Mouse (Mus musculus) macrophage (primary cell): ENCODE measurements around the gene Tinag. TPM values are rescaled to one million over a fixed set of nuclear protein-coding genes. Genes with fewer than 3 reads are reported as not detected.
"Not testable (repeated sequence)": the region's sequence is repeated elsewhere in the genome, so short reads cannot be mapped to it uniquely, and the experiment has no call there.

Experiments used
- H3K27ac ChIP-seq: fragments of 350-480 bp; formaldehyde crosslinking; 2 replicates; pipeline ENCODE4 v1.9.0; 2021
- H3K36me3 ChIP-seq: fragments of 350-480 bp; formaldehyde crosslinking; 2 replicates; pipeline ENCODE4 v1.9.0; 2021; ENCODE audit errors: inconsistent target
- H3K4me3 ChIP-seq: fragments of 350-480 bp; formaldehyde crosslinking; 2 replicates; pipeline ENCODE4 v1.9.0; 2021; ENCODE audit errors: inconsistent target
- H3K79me2 ChIP-seq: fragments of 350-480 bp; formaldehyde crosslinking; 2 replicates; pipeline ENCODE4 v1.9.0; 2021; ENCODE audit errors: inconsistent target
- WGBS: methylation state at CpG from one replicate; pipeline ENCODE4 v1.1.7; 2026; ENCODE audit warnings: inconsistent platforms; ENCODE audit not compliant: missing documents; 5-methylcytosine and 5-hydroxymethylcytosine counted together
- polyA plus RNA-seq: library from polyadenylated mRNA; stranded (reverse); fragments of 250-400 nt; gene quantifications from 3 replicates; pipeline ENCODE4 v1.2.4, GENCODE M21; 2018; ENCODE audit warnings: inconsistent platforms
- total RNA-seq, 78 experiments: library from RNA; depleted of rRNA; stranded (reverse); fragments of 250-400 nt; gene quantifications; 1 replicate in 9 of 78; 2 replicates in 24 of 78; 3 replicates in 43 of 78; 4 replicates in 2 of 78; pipeline ENCODE4 v1.2.4; 2018; ENCODE audit warnings: inconsistent platforms in 56 of 78

The Tinag gene
- total RNA-seq (2018; cell fraction: chromatin; rRNA removed), result not detected
- not detected for total RNA-seq (2018; cell fraction: cytosol; rRNA removed)
- total RNA-seq (2018; cell fraction: nucleus; rRNA removed), result not detected
- not detected in 3 replicates for polyA plus RNA-seq

DNA sequence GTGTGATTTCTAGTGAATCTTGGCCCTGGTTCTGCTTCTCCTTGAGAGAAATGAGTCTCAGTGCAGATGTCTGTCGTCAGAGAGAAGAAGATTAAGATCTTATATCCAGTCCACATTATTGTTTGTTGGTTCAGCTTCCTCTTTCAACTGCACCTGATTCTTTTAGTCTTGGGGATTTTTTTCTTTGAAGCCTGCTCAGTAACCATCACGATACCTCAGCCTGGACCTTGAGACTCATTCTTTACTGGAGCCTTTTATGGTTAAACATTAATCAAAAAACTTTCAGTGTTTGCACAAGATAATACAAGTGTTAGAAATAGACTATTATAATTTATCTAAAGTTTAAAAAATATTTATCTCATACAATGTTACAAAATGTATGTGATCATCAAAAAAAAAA lies at the start of gene Tinag:
Gene Tinag, minus strand, starts transcription at position 210 of the 400 bp plus-strand sequence.
- H3K36me3 ChIP-seq, result no peaks in the 10 kb centered on the region
- no peaks in the 10 kb centered on the region for H3K79me2 ChIP-seq
- no peak within 1 kb of the TSS for H3K4me3 ChIP-seq
- no peak within 1 kb of the TSS for H3K27ac ChIP-seq
- 36% methylated on average over 2 of the region's 2 CpGs for WGBS

- not testable (repeated sequence) for H3K79me2 ChIP-seq, H3K27ac ChIP-seq, H3K4me3 ChIP-seq, H3K36me3 ChIP-seq
- 100% methylated on average over 1 of the region's 1 CpGs for WGBS
Observed at GRCm38 (mm10) chr9:77083221-77083620, 37.6 kb upstream of the Tinag start.

DNA sequence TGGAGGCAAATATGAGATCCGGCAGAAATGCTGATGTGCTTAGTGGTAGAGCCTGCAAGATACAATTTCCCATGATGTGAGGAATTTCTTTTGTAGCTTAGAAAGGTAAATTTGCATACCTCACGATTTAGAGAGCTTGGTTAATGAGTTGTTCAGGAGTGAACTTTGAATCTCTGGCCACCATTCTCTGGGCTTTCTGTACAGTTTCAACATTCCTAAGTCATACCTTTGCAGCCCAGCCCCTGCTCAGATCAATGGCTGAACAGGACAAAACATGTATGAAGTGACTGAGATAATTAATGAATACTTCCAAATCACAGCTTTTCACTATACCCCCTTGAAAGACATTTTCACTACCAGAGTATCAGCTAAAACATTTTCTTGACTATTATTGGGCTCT lies 26.1 kb upstream of the Tinag start:
- Histone ChIP-seq H3K36me3 (no peaks in the 10 kb centered on the region), H3K27ac (no peak overlapping the region), H3K79me2 (no peaks in the 10 kb centered on the region), H3K4me3 (no peak overlapping the region)
- WGBS, result 75% methylated on average over 2 of the region's 2 CpGs

DNA sequence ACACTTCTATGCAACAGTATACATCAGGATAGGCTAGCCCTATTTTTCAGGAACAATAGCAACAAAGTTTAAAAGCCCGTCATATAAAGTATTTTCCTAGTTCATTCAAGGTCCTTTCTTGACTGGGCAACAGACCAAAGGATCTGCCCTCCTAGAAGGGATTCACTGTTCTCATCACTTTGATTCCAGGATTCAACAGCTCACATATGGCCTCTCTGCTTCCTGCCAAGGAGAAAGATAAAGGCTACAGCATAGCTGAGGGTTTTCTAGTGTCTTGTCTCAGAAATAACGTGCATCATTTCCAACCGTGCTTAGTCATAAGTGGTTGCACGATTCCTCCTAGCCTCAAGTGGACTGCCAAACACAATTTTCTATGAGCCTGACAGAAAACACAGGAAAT lies 11.0 kb upstream of the Tinag start:
- Histone ChIP-seq H3K27ac (no peak overlapping the region), H3K79me2 (no peaks in the 10 kb centered on the region), H3K36me3 (no peaks in the 10 kb centered on the region), H3K4me3 (no peak overlapping the region)
- 67% methylated on average over 4 of the region's 4 CpGs for WGBS

- no peaks in the 10 kb centered on the region for H3K36me3 ChIP-seq
- no peak overlapping the region for H3K4me3 ChIP-seq
- H3K27ac ChIP-seq, result no peak overlapping the region
- WGBS, result 81% methylated on average over 7 of the region's 9 CpGs
- H3K79me2 ChIP-seq, result no peaks in the 10 kb centered on the region
Observed at GRCm38 (mm10) chr9:77054426-77055193, 9.0 kb upstream of the Tinag start.

DNA sequence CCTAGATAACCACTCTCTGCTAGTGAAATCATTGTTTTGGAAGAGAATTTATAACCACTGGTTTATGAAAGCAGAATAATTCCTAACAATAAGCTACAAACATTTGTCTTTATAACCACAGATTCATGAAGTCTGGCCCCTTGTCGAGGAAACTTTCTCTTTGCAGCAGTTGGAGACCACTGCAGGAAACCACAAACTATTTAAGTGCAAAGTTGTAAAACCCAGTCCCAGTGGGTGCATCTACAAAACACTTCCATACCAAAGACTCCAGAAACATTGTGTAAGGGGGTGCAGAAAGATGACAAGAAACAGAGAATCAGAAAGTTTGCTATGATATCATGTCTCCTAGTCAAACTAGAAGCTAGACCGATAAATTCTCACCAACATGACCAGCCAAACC lies 5.8 kb upstream of the Tinag start:
- WGBS, result 11% methylated on average over 2 of the region's 2 CpGs
- Histone ChIP-seq H3K27ac (no peak overlapping the region), H3K79me2 (no peaks in the 10 kb centered on the region)

DNA sequence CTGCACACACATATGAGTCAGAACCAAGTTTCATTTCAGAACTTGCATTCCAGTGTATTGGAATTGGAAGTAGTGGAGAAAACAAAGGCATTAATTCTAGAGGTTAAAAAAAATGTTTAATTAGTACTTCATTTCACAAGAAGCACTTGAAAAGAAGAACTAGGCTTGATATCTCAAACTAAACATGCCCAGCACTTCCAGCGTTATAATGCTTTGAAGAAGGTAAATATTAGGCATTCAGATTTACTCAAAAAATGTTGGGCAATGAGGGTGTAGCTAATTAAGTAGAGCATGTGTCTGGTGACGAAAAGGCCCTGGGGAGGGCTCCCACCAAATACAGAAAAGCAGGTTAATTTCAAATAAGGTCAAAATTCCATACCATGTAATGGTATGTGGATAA lies 4.1 kb upstream of the Tinag start:
- WGBS, result 69% methylated on average over 2 of the region's 2 CpGs
- Histone ChIP-seq H3K36me3 (no peaks in the 10 kb centered on the region), H3K4me3 (no peak overlapping the region), H3K27ac (no peak overlapping the region), H3K79me2 (no peaks in the 10 kb centered on the region)

More for the DNA sequence above, 5.8 kb upstream of the Tinag start:
- no peak overlapping the region for H3K4me3 ChIP-seq
- H3K36me3 ChIP-seq, result no peaks in the 10 kb centered on the region

DNA sequence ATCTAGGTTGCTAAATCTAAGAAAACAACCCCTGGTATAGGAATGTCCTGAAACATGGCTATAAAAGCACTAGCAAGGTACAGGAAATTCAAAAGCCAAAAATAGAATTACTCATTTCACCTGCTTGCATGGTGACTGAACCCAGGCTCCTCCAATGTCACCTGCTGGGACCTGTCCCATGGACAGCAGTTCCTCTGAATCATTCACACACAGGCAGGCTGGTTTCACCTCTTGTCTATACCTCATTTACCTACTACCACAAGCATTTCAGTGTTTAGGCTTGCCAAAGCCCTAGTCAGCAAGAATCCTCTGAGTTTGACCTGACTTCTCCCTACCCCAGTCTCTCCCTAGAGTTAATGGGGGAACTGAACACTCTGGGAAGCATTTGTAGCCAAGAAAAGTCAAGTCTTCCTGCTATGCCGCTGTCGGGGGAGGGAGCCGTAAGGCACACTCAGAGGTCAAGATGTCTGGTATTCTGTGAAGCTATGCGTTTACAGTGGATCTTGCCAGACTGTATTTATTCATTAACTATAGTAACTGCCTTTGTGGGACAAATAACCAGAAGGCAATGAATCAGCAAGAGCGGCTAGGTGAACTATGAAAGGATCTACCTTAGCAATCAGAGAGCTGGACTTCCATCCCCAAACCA lies 597 bp upstream of the Tinag start:
- Histone ChIP-seq H3K4me3 (no peak overlapping the region), H3K27ac (no peak overlapping the region), H3K36me3 (no peaks in the 10 kb centered on the region), H3K79me2 (no peaks in the 10 kb centered on the region)
- 96% methylated on average over 5 of the region's 5 CpGs for WGBS

DNA sequence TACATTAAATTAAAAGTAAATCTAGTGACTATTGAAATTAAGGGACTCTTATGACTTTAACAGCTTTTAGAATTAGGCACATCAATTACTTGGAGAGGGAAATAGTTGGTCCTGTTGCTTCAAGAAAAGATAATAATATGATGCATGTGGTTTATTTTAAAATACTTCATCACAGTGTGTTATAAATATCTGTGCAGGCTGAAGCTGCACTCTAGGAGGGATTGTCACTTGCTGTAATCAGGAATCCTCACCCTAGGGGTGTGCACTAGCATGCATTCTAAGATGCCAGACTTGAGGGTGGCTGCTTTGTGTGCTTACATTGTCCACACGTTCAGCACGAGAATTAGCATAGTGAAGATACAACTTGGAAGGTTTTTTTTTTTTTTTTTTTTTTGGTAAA lies 10.2 kb downstream of the Tinag start:
- Histone ChIP-seq H3K36me3 (no peaks in the 10 kb centered on the region), H3K4me3 (no peak overlapping the region), H3K27ac (no peak overlapping the region), H3K79me2 (no peaks in the 10 kb centered on the region)
- WGBS, result 100% methylated on average over 2 of the region's 2 CpGs

- WGBS, result 93% methylated on average over 9 of the region's 9 CpGs
- Histone ChIP-seq H3K79me2 (no peaks in the 10 kb centered on the region), H3K36me3 (no peaks in the 10 kb centered on the region), H3K27ac (no peak overlapping the region), H3K4me3 (no peak overlapping the region)
Observed at GRCm38 (mm10) chr9:77032430-77033154, 13.0 kb downstream of the Tinag start.

DNA sequence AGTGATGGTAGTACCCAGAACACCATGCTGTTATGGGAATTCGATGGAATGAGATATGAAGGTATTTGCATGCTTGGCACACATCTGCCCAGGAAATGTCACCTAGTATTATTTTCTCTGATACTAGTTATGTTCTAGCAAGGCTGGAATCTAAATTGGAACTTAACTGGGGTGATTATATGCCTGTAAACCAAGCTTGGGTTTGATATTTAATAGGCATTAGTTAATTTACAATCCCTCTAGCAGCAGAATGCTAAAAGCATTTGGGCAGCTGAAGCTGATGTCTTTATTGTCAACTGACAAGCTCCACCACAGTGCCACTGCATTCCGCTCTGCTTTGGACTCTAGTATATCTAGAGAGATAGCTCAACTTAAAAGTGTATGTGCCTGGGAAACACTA lies 20.3 kb downstream of the Tinag start:
- Histone ChIP-seq H3K27ac (no peak overlapping the region), H3K36me3 (no peaks in the 10 kb centered on the region), H3K4me3 (no peak overlapping the region), H3K79me2 (no peaks in the 10 kb centered on the region)
- WGBS, result 88% methylated on average over 2 of the region's 2 CpGs

DNA sequence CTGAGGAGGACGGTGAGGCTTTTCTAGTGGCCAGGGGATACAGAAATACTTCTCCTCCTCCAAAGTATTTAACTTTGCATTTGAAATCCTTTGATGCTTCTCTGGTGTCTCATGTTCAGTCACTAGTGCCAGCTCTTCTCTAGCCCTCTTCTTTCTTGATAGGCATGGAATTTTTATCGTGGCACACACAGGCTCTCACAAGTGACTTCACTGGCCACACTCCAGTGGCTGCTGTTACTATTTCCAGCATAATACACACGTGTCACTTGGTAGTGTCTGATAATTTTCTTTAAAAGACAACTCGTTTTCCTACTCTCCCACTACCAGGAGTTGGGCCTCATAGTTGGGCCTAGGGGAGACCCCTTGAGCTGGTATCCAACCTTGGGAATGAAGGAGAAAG lies 26.7 kb downstream of the Tinag start:
- Histone ChIP-seq H3K4me3 (no peak overlapping the region), H3K79me2 (no peaks in the 10 kb centered on the region), H3K36me3 (no peaks in the 10 kb centered on the region), H3K27ac (no peak overlapping the region)
- WGBS, result 77% methylated on average over 4 of the region's 4 CpGs

DNA sequence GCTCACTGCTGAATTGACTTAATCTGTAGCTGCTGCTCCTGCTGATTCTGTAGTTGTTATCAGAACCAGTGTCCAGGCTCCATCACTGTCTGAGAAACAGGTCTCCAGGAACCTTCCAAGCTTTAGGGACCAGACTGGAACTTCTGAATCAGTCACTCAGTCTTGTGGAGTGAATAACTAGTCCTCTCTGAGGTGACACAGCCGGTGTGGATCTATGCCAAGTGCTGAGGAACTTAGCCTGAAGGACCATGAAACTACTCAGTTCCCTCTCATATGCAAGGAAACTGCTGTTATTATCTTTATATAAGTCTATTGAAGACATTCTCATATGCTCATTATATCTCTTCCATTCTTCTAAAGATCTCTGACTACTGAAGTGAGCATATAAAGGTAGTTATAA lies 49.6 kb downstream of the Tinag start:
- Histone ChIP-seq H3K27ac (no peak overlapping the region), H3K79me2 (no peaks in the 10 kb centered on the region), H3K4me3 (no peak overlapping the region), H3K36me3 (no peaks in the 10 kb centered on the region)
- 73% methylated on average over 1 of the region's 1 CpGs for WGBS

- H3K4me3 ChIP-seq, result no peak overlapping the region
- H3K79me2 ChIP-seq, result no peaks in the 10 kb centered on the region
- H3K27ac ChIP-seq, result no peak overlapping the region
- no peaks in the 10 kb centered on the region for H3K36me3 ChIP-seq
Observed at GRCm38 (mm10) chr9:76989946-76990345, 55.6 kb downstream of the Tinag start.

GRCm38 (mm10) chr9:76934813-76935212 lies 110.8 kb downstream of the Tinag start:
- no peaks in the 10 kb centered on the region for H3K36me3 ChIP-seq
- H3K79me2 ChIP-seq, result no peaks in the 10 kb centered on the region
- 60% methylated on average over 1 of the region's 1 CpGs for WGBS
- H3K4me3 ChIP-seq, result no peak overlapping the region
- H3K27ac ChIP-seq, result no peak overlapping the region
